Mouse (Mus musculus) small intestine, adult 2 months (tissue): Measurements from ENCODE around the gene Mmp13.

Source experiments
- CTCF ChIP-seq: fragments of 200-500 bp; IDR thresholded peaks from 2 replicates; pipeline ENCODE4 v1.5.1; 2012; ENCODE audit warnings: low read depth, mild to moderate bottlenecking, control low read depth, inconsistent platforms, low read length, moderate library complexity, mixed read lengths; ENCODE audit not compliant: insufficient replicate concordance, insufficient read length; ENCODE audit errors: extremely low read depth
- POLR2A ChIP-seq: fragments of 200-500 bp; IDR thresholded peaks from 2 replicates; pipeline ENCODE4 v1.6.1; 2012; ENCODE audit warnings: low read depth, mild to moderate bottlenecking, control low read depth, inconsistent platforms, low read length, moderate library complexity

DNA sequence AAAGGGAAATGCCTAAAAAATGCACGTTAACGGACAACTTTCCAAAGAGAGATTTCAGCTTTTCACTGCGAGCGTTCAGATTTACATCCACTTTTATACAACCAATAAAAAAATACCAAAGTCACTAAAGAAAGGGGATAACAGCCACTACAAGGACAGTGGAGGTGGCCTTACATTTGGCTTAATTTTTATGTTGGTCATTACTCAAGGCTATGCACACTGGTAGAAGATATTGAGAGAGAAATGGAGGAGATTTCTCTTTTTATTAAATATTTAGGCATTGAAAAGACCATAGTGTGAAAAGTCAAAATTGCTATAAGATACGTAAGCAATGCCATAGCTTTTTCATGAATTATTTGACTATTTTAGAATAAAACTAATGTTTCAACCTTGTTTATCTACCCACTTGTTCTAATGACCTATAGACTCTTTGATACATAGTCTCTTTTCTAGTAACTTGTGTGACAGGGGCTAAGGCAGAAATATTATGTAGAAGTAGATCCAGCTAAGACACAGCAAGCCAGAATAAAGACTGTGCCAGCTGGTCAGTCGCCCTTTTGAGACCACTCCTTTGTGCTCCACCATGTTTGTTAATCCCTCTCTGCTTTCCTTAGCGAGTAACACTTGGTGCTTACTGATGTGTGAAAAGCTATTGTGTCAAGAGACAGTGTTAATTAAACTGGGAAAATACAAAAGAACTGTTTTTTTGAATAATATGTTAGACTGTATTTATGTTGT lies 10.4 kb downstream of the Mmp13 start:
- TF ChIP-seq CTCF (no peak), POLR2A (no peak)
